Mouse (Mus musculus) cerebellum, postnatal 36 days (tissue): ENCODE data around the gene Dnajc28.
A peak's percentile ranks its signal among the peaks of the same experiment; 100 is the strongest.

Experiments
- DNase-seq, 2 experiments: peaks; one replicate each; pipeline ENCODE4 v3.0.0; 2021 to 2022; ENCODE audit warnings: mixed read lengths in 2 of 2

Dnajc28 gene

GRCm38 (mm10) chr16:91587730-91588453, 30.9 kb downstream of the Dnajc28 start:
- no peak for DNase-seq

GRCm38 (mm10) chr16:91586244-91586643, 32.6 kb downstream of the Dnajc28 start:
- DNase-seq, result no peak

- no peak for DNase-seq
These were observed 33.2 kb downstream of the Dnajc28 start for GRCm38 (mm10) chr16:91585617-91586016.

- DNase-seq, result peak in 1 of 2 experiments; percentile 36
These were observed 36.5 kb downstream of the Dnajc28 start for GRCm38 (mm10) chr16:91582307-91582706.

GRCm38 (mm10) chr16:91578980-91579720, 39.7 kb downstream of the Dnajc28 start:
- DNase-seq, result peak; percentile 18 to 26

GRCm38 (mm10) chr16:91575151-91575550, 43.7 kb downstream of the Dnajc28 start:
- DNase-seq, result no peak

GRCm38 (mm10) chr16:91571105-91571504, 47.7 kb downstream of the Dnajc28 start:
- DNase-seq, result no peak

- no peak for DNase-seq
These were observed 49.9 kb downstream of the Dnajc28 start for GRCm38 (mm10) chr16:91568960-91569359.

- no peak for DNase-seq
These were observed 52.8 kb downstream of the Dnajc28 start for GRCm38 (mm10) chr16:91566002-91566401.

- no peak for DNase-seq
These were observed 53.4 kb downstream of the Dnajc28 start for GRCm38 (mm10) chr16:91565292-91565951.

- DNase-seq, result no peak
These were observed 54.1 kb downstream of the Dnajc28 start for GRCm38 (mm10) chr16:91564580-91565291.
